Mouse (Mus musculus) adrenal gland, adult (tissue): ENCODE results near the gene Rapsn.

Experiments used
- DNase-seq, 2 experiments: peaks; one replicate each; pipeline ENCODE4 v3.0.0; 2022 to 2023; ENCODE audit warnings: low spot score in 1 of 2; ENCODE audit not compliant: inconsistent age in 2 of 2

The Rapsn gene

DNA sequence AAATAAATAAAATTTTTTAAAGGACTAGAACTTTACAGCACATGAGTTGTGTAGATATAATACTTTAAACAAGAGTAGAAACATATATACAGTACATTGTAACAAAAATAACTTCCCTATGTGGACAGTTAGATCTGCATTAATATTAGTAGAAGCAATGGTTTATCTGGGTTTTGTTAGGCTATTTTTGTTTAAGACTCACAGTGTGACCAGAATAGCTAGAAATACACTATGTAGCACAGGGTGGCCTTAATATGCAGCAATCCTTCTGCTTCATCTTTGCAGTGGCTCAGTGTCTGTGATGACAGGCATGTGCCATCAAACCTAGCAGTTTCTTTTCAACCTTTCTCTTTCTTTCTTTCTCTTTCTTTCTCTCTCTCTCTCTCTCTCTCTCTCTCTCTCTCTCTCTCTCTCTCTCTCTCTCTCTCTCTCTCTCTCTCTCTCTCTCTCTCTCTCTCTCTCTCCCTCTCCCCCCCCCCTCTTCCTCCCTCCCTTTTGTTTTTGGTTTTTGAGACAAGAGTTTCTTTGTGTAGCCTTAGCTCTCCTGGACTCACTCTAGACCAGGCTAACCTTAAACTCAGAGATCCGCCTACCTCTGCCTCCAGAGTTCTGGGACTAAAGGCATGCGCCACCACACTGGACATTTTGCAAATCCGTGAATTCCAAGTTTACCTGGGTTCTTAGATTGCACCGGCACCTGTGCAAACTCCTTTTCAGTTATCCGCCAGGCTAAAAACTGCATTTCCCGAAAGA lies 17.9 kb downstream of the Rapsn start:
- no peak for DNase-seq

DNA sequence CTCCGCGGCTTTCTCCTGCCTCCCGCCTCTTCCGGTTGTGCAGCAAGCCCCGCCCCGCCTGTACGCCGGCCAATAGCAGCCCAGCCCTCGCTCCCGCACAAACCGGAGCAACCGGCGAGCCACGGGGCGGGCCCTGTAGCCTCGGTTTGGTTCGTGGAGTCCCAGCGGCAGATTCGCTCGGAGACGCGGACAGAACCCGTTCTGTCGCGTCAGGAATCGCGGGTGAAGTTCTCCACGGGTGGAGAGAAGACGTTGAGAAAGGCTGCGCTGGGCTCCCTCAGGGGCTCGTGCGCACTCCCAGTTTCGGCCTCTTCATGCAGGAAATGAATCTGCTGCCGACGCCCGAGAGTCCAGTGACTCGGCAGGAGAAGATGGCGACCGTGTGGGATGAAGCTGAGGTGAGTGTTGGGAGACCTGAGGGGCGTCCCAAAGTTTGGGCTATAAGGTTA lies 18.5 kb downstream of the Rapsn start, which contains the start of gene Psmc3:
Gene Psmc3, plus strand, starts transcription at position 76 of the 449 bp plus-strand sequence.
- peak; percentile 98 for DNase-seq

GRCm38 (mm10) chr2:91058435-91058834 lies 23.0 kb downstream of the Rapsn start:
- no peak for DNase-seq

GRCm38 (mm10) chr2:91059376-91059775 lies 24.0 kb downstream of the Rapsn start:
- no peak for DNase-seq

- peak in 1 of 2 experiments; percentile 72 for DNase-seq
Measured at GRCm38 (mm10) chr2:91060544-91061355, 25.3 kb downstream of the Rapsn start.

DNA sequence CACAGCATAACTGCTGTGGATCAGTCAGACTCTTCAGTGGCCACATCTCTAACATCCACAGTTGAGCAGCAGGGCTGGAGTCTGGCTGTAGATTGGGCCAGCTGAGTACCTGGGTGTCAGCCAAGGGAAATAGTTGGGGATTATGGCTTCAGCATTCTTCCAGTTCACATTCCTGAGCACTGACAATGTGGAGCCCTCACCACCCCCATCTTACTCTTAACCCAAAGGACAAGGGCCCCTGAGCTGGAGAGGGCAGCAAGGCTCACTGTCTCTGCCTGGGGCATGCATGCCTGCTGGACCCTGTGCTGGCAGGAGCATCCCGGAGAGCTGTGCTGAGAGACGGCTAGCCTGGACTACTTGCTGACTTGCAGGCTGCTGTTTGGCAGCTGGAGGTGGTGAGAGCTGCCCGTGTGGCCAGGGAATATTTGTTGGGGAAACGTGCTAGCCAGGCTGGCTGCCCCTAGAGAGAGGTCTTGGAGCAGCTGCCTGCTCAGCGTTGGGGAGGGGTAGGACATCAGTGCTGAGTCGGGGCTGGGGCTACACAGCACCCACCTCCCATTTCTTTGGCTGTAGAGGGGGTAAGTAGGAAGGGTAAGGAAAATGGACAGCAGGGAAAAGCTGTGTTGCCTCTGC lies 26.5 kb downstream of the Rapsn start:
- DNase-seq: no peak

- no peak for DNase-seq
Measured at GRCm38 (mm10) chr2:91062779-91063606, 27.6 kb downstream of the Rapsn start.

- DNase-seq: no peak
Measured at GRCm38 (mm10) chr2:91064211-91064610, 28.8 kb downstream of the Rapsn start.

GRCm38 (mm10) chr2:91065544-91065943 lies 30.1 kb downstream of the Rapsn start:
- DNase-seq: peak in 1 of 2 experiments; percentile 80

DNA sequence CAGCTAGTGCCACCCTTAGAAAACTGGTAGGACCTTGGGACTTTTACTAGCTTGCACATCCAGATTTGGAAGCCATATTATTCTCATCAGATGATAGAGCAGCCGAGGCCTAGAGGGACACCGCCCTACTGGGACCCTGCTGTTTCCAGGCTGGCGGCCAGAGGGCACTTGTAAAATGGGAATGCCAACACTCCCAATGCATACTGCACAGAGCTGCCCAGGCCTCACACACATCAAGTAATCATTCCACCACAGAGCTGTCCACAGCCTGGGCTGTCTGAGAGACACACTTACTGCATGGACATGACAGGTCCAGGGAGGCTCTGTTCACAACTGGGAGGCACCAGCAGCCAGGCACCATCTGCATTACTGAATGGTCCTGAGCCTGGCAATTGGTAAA lies 31.0 kb downstream of the Rapsn start:
- DNase-seq: peak in 1 of 2 experiments; percentile 18

DNA sequence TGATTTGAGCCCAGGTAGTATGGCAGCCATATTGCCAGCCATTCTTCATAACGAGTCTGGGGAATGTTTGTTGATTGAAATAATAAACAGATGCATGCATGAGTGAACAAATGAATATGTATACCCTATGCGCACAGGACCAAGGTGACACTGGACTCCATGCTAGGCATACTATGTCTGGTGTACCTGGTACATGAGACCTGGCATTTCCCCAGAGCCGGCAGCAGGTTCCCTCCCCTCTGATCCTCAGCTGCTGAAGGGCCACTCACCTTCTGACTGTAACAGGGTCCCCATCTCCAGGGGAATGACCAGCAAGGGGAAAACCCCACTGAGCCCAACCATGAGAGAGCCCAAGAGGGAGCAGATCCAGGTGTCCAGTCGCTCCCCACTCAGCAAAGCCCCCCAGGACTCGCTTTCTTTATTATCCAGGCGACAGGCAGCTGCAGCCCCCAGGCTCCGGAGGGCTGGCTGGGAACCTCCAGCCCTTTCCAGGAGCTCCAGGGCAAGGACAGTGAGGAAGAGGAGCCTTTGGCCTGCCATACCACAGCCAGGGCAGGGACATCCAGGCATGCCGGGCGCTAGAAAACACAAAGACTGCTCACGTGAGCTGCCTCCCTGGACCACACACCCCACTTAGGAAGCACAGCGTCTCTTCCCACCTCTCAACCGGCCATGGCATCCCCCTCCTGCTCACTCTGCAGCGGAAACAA lies 32.9 kb downstream of the Rapsn start:
- peak in 1 of 2 experiments; percentile 55 for DNase-seq

- DNase-seq: no peak
Measured at GRCm38 (mm10) chr2:91068872-91069165, 33.4 kb downstream of the Rapsn start.

- peak; percentile 51 to 72 for DNase-seq
Measured at GRCm38 (mm10) chr2:91069306-91070000, 34.0 kb downstream of the Rapsn start.

DNA sequence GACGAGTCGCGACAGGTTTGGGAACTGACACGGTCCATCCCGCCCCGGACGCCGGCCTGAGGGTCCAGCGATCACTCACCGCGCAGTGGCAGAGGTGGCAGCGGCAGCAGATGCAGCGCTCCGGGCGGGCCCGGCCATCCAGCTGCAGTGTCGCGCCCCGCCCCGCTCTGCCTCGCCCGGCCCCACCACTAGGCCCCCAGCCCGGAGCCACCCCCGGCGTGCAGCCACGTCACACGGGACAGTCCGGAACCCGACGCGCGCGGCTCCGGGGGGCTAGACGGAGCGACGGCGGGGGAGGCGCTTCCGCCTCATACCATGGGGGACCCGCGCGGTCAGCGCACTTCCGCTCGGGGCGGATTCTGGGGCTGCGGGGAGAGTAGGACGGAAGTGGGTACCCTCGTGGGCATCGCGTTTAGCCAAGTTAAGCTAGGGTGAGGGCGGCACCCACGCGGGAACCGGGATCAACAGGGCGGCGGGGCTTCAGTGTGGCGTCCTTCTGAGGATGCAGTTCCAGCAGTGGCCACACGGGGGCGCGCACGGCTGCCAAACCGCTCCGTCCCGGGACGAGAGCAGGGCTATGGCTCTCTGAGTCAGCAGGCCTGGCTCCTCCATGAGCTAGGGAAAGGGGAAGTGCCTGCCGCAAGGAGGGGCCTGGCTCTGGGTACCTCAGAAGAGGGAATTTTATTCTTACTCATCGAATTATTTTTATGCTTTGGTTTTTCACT lies 34.8 kb downstream of the Rapsn start, which contains the start of gene Slc39a13:
Gene Slc39a13, minus strand, starts transcription at position 342 of the 725 bp plus-strand sequence.
- peak; percentile 98 to 100 for DNase-seq

DNA sequence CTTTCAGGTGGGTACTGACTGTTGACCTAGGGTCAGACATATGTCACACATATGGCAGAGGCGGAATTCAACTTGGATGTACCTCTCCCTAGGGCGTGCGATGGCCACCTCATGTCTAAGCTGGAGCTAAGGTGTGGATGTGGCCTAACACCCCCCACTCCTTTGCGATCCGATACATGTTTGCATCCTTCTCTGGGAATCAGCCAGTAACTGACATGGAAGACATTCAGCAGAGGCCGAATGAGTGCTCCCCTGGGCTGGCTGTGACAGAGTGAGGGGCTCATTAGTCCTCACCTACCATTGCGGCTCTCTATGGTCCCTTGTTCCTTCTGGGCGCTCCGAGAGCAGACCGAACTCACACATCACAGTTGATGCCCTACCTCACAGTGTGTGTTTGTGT lies 35.6 kb downstream of the Rapsn start:
- peak in 1 of 2 experiments; percentile 64 for DNase-seq

DNA sequence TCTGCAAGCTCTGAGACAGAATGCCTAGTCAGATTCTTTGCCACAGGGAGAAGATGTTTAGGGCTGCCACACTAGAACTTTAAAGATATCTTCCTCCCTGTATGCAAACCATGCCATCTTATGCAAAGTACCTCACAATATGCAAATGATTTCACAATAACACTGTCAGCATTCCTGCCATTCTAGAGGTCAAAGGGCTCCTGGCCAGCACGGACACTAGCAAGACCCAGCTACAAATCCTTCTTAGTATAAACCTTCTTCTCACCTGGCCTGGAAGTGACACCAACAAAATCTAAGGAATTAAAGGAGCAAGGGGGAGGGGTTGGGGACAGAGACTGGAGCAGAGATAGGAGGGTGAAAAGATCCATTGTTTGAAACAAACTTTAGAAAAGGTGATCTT lies 36.7 kb downstream of the Rapsn start:
- peak in 1 of 2 experiments; percentile 21 for DNase-seq

- no peak for DNase-seq
Measured at GRCm38 (mm10) chr2:91077957-91078313, 42.5 kb downstream of the Rapsn start.

- peak in 1 of 2 experiments; percentile 48 for DNase-seq
Measured at GRCm38 (mm10) chr2:91078314-91079025, 43.0 kb downstream of the Rapsn start.
